ENCODE assay signal across 23 mouse cellular contexts in the genomic region with DNA sequence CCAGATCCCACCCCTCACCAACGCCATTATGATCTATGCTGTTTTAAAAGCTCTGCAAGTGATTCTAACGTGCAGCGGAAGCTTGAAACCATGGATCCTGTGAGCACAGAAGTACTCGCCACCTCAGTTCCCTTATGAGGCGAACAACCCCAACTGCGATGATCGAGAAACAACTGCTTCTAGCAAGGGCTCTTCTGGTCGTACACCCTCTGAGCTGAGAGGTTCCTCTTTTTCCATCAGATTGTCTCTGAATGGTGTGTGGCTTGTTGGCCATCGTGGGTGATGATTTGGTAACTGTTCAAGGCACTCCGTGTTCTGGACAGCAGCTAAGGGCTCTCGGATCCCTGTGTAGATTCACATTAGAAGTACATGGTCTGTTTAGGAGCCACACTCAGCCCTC. TPM values are rescaled to one million over a fixed set of nuclear protein-coding genes. Genes with fewer than 3 reads are reported as not detected.
DNase-seq lines count a peak whose midpoint lies in the region; ATAC-seq and TF ChIP-seq lines count a peak whose summit lies in the region.
"Had no signal": no experiment of that assay in that cellular context is flagged by ENCODE, and none has a peak within 500 bp of the region (broad histone marks: within the 10 kb centered on the region; RNA-seq: fewer than 3 reads in every experiment).

No protein-coding gene starts in this region.

- no peaks in the 10 kb centered on the region for H3K36me3 ChIP-seq in heart, embryonic 10.5 days
- no peaks in the 10 kb centered on the region for H3K36me3 ChIP-seq in G1E (replicated peaks)
- no peaks in the 10 kb centered on the region for H3K36me3 ChIP-seq in lung, postnatal 0 days (ENCODE audit: insufficient read depth, low read length)
- H3K36me3 ChIP-seq: forebrain, embryonic 10.5 days; limb, embryonic 15.5 days; midbrain, embryonic 12.5 days; neural tube, embryonic 12.5 days had no signal

- peak; percentile 52 for DNase-seq in heart, embryonic 10.5 days (ENCODE audit: low spot score)
- no peak for DNase-seq in heart, postnatal 36 days
- DNase-seq in G1E (ENCODE audit: low spot score), result peak; percentile 12
- DNase-seq in spleen, postnatal 14 days (ENCODE audit: low spot score in 2 of 2), result peak; percentile 10 to 25
- DNase-seq in thymus, postnatal 4 days, result no peak
- no peak for DNase-seq in lung, postnatal 0 days (ENCODE audit: low spot score)
- no peak for DNase-seq in cerebellum, adult 8-10 months
- DNase-seq: adrenal gland, postnatal 10 days; cerebellum, adult 18-20 months; cerebellum, postnatal 36 days; heart, postnatal 4 days; kidney, adult 18-20 months; kidney, postnatal 25 days; lung, postnatal 4 days; right cerebral cortex, postnatal 14 days; thymus, postnatal 14 days had no signal

- no peak overlapping the region for H3K9ac ChIP-seq in lung, postnatal 0 days (replicated peaks; ENCODE audit: low read depth)
- H3K9ac ChIP-seq: limb, embryonic 15.5 days; midbrain, embryonic 12.5 days; neural tube, embryonic 12.5 days had no signal

- H3K27ac ChIP-seq in heart, embryonic 10.5 days, result no peak overlapping the region
- no peak overlapping the region for H3K27ac ChIP-seq in lung, postnatal 0 days (ENCODE audit: low read length)
- H3K27ac ChIP-seq: forebrain, embryonic 10.5 days; hindbrain, postnatal 0 days; limb, embryonic 15.5 days; midbrain, embryonic 12.5 days; neural tube, embryonic 12.5 days had no signal

- H3K9me3 ChIP-seq in heart, embryonic 10.5 days, result no peaks in the 10 kb centered on the region
- no peaks in the 10 kb centered on the region for H3K9me3 ChIP-seq in G1E (replicated peaks)
- H3K9me3 ChIP-seq in lung, postnatal 0 days (ENCODE audit: low read length), result no peaks in the 10 kb centered on the region
- H3K9me3 ChIP-seq: forebrain, embryonic 10.5 days; limb, embryonic 15.5 days; midbrain, embryonic 12.5 days; neural tube, embryonic 12.5 days had no signal

- no peaks in the 10 kb centered on the region for H3K27me3 ChIP-seq in heart, embryonic 10.5 days (ENCODE audit: insufficient read depth, poor library complexity, severe bottlenecking)
- H3K27me3 ChIP-seq in G1E (ENCODE audit: insufficient read depth, low read length), result peaks cover 11% of the 10 kb centered on the region; the same call in 1 of the 2 replicates
- H3K27me3 ChIP-seq in lung, postnatal 0 days (replicated peaks; ENCODE audit: insufficient read depth, low read length), result no peaks in the 10 kb centered on the region
- H3K27me3 ChIP-seq: limb, embryonic 15.5 days; neural tube, embryonic 12.5 days; Patski had no signal

- no peak for TF ChIP-seq CTCF in G1E (IDR thresholded peaks at IDR 0.05; ENCODE audit: low read depth, low read length)
- no peak for TF ChIP-seq CTCF in lung, postnatal 0 days (IDR thresholded peaks at IDR 0.05)

- intact Hi-C loops in heart, postnatal 36 days (cut with DNase I), result loop anchor here (5.0 kb wide), 1 partner anchor 202 kb away; no protein-coding TSS in a partner anchor

- no peak overlapping the region for H3K4me2 ChIP-seq in lung, postnatal 0 days (replicated peaks; ENCODE audit: low read depth, low read length)
- H3K4me2 ChIP-seq: limb, embryonic 15.5 days; midbrain, embryonic 12.5 days; neural tube, embryonic 12.5 days had no signal

- H3K4me3 ChIP-seq in heart, embryonic 10.5 days, result no peak overlapping the region
- H3K4me3 ChIP-seq in G1E (ENCODE audit: low read depth, low read length), result no peak overlapping the region
- H3K4me3 ChIP-seq in lung, postnatal 0 days (ENCODE audit: low read depth, low read length), result no peak overlapping the region
- H3K4me3 ChIP-seq: forebrain, embryonic 10.5 days; limb, embryonic 15.5 days; midbrain, embryonic 12.5 days; neural tube, embryonic 12.5 days had no signal

- peak; percentile 68 for ATAC-seq in G1E (ENCODE audit: extremely low read depth, insufficient number of reproducible peaks, low FRiP score, poor library complexity, severe bottlenecking)
- ATAC-seq in hematopoietic stem cell, adult 5-6 weeks (replicated peaks in 1 of 2; ENCODE audit: insufficient read depth in 1 of 2, low FRiP score in 2 of 2, low TSS enrichment in 1 of 2, low read depth in 1 of 2, poor library complexity in 2 of 2, severe bottlenecking in 2 of 2), result peak; percentile 91 to 95
- no peak for ATAC-seq in lung, postnatal 0 days
- ATAC-seq: hindbrain, postnatal 0 days; Patski had no signal

- 87% methylated on average over 11 of the region's 11 CpGs for WGBS in heart, embryonic 10.5 days
- 84% methylated on average over 11 of the region's 11 CpGs for WGBS in lung, postnatal 0 days

- no peak for TF ChIP-seq EP300 in lung, postnatal 0 days (IDR thresholded peaks at IDR 0.05)

- H3K4me1 ChIP-seq in heart, embryonic 10.5 days, result peaks cover 5% of the 10 kb centered on the region; the same call in 1 of the 2 replicates
- peaks cover 35% of the 10 kb centered on the region for H3K4me1 ChIP-seq in G1E (ENCODE audit: insufficient read depth, low read depth, low read length)
- H3K4me1 ChIP-seq in lung, postnatal 0 days (ENCODE audit: insufficient read depth, low read depth, low read length), result no peaks in the 10 kb centered on the region
- H3K4me1 ChIP-seq: forebrain, embryonic 10.5 days; limb, embryonic 15.5 days; midbrain, embryonic 12.5 days; neural tube, embryonic 12.5 days had no signal

RNA-seq across cellular contexts. Expression of a gene that starts 12.7 kb away (rescaled TPM):
- polyA plus RNA-seq in heart, embryonic 10.5 days (2016; fragmentation: Nextera tagmentation; extraction: Ambion mirVana), result 24.4 and 37.9 TPM in 2 replicates
- total RNA-seq in heart, postnatal 36 days (2021), result 100 to 1,000 TPM in 1 of 2 experiments, 10 to 100 TPM in 1; 91.4 to 117 TPM
- total RNA-seq in G1E (2014; fragmentation: Nextera tagmentation) (25.1 and 48.8 TPM in 2 replicates), G1E (2017) (10.0 and 11.8 TPM in 2 replicates)
- polyA plus RNA-seq in G1E (2012), result 1.4 and 5.6 TPM in 2 replicates
- total RNA-seq in hematopoietic stem cell, adult 5-6 weeks (2017), result 7.1 and 9.8 TPM in 2 replicates
- 9.1 and 10.2 TPM in 2 replicates for polyA plus RNA-seq in lung, postnatal 0 days (2015; fragmentation: Nextera tagmentation; extraction: Ambion mirVana)

Comparison
In these comparisons a context has a peak if more than half of its experiments do, and no peak if none do; other contexts are left out.
1. DNase-seq: peak in heart, embryonic 10.5 days (single experiment), G1E (single experiment) and spleen, postnatal 14 days (2 of 2); none in heart, postnatal 36 days (0 of 2), thymus, postnatal 4 days (single experiment), lung, postnatal 0 days (single experiment) and cerebellum, adult 8-10 months (single experiment).